Mouse (Mus musculus) midbrain, embryonic 15.5 days (tissue): Measurements from ENCODE around the gene Cpn2. TPM values are rescaled to one million over a fixed set of nuclear protein-coding genes. Genes with fewer than 3 reads are reported as not detected.

Source experiments
- ATAC-seq: fragments of 200-750 bp; cut with Nextera tagmentation; replicated peaks from 2 replicates; pipeline ENCODE4 v1.8.0; 2017; ENCODE audit warnings: moderate TSS enrichment
- H3K27ac ChIP-seq: fragments of 300-500 bp; sonication (generic); 2 replicates; pipeline ENCODE4 v1.5.1; 2015; ENCODE audit warnings: mild to moderate bottlenecking, inconsistent platforms
- H3K27me3 ChIP-seq: fragments of 300-500 bp; sonication (generic); replicated peaks from 2 replicates; pipeline ENCODE4 v1.6.1; 2015; ENCODE audit warnings: inconsistent platforms
- H3K36me3 ChIP-seq: fragments of 300-500 bp; sonication (generic); replicated peaks from 2 replicates; pipeline ENCODE4 v1.6.1; 2015; ENCODE audit warnings: inconsistent platforms
- H3K4me1 ChIP-seq: fragments of 300-500 bp; sonication (generic); 2 replicates; pipeline ENCODE4 v1.6.1; 2015; ENCODE audit warnings: inconsistent platforms
- H3K4me2 ChIP-seq: fragments of 300-500 bp; sonication (generic); 2 replicates; pipeline ENCODE4 v1.6.1; 2015; ENCODE audit warnings: inconsistent platforms, mild to moderate bottlenecking, moderate library complexity
- H3K4me3 ChIP-seq: fragments of 300-500 bp; sonication (generic); 2 replicates; pipeline ENCODE4 v1.5.1; 2015; ENCODE audit warnings: mild to moderate bottlenecking, inconsistent platforms
- H3K9ac ChIP-seq: fragments of 300-500 bp; sonication (generic); 2 replicates; pipeline ENCODE4 v1.6.1; 2015; ENCODE audit warnings: mild to moderate bottlenecking, inconsistent platforms
- H3K9me3 ChIP-seq: fragments of 300-500 bp; sonication (generic); 2 replicates; pipeline ENCODE4 v1.6.1; 2016; ENCODE audit warnings: inconsistent platforms
- WGBS: fragments of 180-500 bp; shearing (Covaris S2); methylation state at CpG from one replicate; pipeline ENCODE4 v1.1.7; 2015; ENCODE audit warnings: mixed read lengths; 5-methylcytosine and 5-hydroxymethylcytosine counted together
- polyA plus RNA-seq: library from polyadenylated mRNA; unstranded; fragments of >200 nt; fragmentation: Nextera tagmentation; extraction: Ambion mirVana; gene quantifications from 2 replicates; pipeline ENCODE4 v1.2.1, GENCODE M21; 2015

The Cpn2 gene
- polyA plus RNA-seq, 1 experiment from 2014 or later = not detected

GRCm38 (mm10) chr16:30299711-30300277, 32.5 kb upstream of the Cpn2 start:
- Histone ChIP-seq H3K4me2 (no peak overlapping the region), H3K9ac (no peak overlapping the region), H3K36me3 (no peaks in the 10 kb centered on the region), H3K9me3 (no peaks in the 10 kb centered on the region), H3K27ac (no peak overlapping the region), H3K27me3 (0 out of 2 replicates have a peak, but pooled peaks cover 4% of the 10 kb centered on the region), H3K4me3 (no peak overlapping the region), H3K4me1 (no peaks in the 10 kb centered on the region)
- 77% methylated on average over 10 of the region's 10 CpGs for WGBS
- no peak for ATAC-seq

DNA sequence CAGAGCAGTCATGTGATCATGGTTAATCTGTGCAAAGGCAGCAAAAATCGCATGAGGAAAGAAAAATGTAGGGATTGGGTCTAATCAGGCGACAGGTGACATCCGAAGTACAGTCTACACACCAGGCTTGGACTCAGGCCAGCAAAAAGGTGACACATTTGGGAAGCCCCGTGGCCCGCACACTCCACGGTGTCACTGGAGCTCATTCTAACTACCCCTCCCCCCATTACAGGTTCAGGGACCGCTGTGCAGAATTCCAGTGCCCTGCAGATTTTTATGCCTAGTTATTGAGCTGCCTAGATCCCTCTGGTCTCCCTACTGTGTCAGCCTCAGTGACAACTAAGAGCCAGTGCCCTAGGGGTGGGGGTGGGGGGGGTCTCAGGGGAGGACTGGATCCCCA, 30.2 kb upstream of the Cpn2 start:
- no peak overlapping the region for H3K9ac ChIP-seq
- H3K4me2 ChIP-seq = no peak overlapping the region
- WGBS = 88% methylated on average over 7 of the region's 7 CpGs
- no peaks in the 10 kb centered on the region for H3K9me3 ChIP-seq
- H3K4me1 ChIP-seq = no peaks in the 10 kb centered on the region
- no peak for ATAC-seq
- no peaks in the 10 kb centered on the region for H3K36me3 ChIP-seq
- H3K27me3 ChIP-seq = no peaks in the 10 kb centered on the region
- H3K4me3 ChIP-seq = no peak overlapping the region
- H3K27ac ChIP-seq = no peak overlapping the region

DNA sequence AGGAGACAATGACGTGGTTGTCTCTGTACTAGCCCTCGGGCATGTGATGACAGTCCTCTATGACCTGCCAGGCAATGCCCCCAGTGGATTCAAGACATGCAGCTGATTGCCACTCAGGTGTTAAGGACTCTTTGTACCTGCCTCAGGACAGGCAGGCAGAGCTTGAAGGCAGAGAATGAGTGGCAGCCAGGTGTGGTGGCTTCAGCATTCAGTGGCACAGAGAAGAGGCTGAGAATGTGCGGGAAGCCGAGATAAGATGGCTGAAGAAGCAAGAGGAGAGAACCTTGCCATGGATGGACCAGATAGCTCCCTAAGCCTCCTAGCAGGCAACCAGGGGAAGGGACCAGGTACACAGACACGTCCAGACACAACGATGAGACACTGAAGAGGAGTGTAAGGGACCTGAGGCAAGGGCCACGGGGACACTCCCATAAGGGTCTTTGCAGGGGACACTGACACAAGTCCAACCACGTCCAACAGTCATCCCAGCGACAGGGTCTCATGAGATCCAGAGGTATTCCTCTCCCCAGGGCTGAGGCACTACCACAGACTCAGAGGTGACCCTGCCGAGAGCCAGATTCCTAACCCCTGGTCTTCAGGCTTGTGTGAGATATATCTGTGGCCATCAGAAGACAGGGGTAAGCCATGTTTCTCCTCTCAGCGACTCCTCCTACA, 29.4 kb upstream of the Cpn2 start:
- no peak overlapping the region for H3K27ac ChIP-seq
- 91% methylated on average over 11 of the region's 11 CpGs for WGBS
- no peak for ATAC-seq
- no peaks in the 10 kb centered on the region for H3K9me3 ChIP-seq
- H3K4me3 ChIP-seq = no peak overlapping the region
- H3K27me3 ChIP-seq = no peaks in the 10 kb centered on the region
- H3K36me3 ChIP-seq = no peaks in the 10 kb centered on the region
- H3K4me1 ChIP-seq = no peaks in the 10 kb centered on the region
- no peak overlapping the region for H3K4me2 ChIP-seq
- H3K9ac ChIP-seq = no peak overlapping the region

DNA sequence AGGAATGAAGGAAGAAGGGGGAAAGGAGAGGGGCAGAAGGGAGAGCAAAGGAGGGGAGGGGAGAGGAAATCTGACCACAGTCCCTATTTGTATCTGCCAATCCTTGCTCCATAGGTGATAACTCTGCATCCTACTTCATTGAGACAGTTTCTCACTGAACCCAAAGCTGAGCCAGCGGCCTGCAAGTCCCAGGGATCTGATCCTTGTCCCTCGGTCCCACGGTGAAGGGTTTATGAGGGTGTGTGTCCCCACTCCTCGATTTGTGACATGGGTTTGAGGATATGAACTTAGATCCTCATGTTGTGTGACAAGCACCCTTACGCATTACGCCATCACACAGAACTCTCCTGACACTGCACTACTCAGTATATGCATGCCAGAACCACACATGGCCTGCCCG, 27.8 kb upstream of the Cpn2 start:
- Histone ChIP-seq H3K4me3 (no peak overlapping the region), H3K36me3 (no peaks in the 10 kb centered on the region), H3K27ac (no peak overlapping the region), H3K4me1 (no peaks in the 10 kb centered on the region), H3K4me2 (no peak overlapping the region), H3K9me3 (no peaks in the 10 kb centered on the region), H3K27me3 (no peaks in the 10 kb centered on the region), H3K9ac (no peak overlapping the region)
- 94% methylated on average over 7 of the region's 7 CpGs for WGBS
- no peak for ATAC-seq

GRCm38 (mm10) chr16:30290436-30290835, 23.1 kb upstream of the Cpn2 start:
- Histone ChIP-seq H3K27ac (no peak overlapping the region), H3K27me3 (no peaks in the 10 kb centered on the region), H3K4me2 (no peak overlapping the region), H3K9ac (no peak overlapping the region), H3K36me3 (no peaks in the 10 kb centered on the region), H3K9me3 (no peaks in the 10 kb centered on the region), H3K4me3 (no peak overlapping the region), H3K4me1 (no peaks in the 10 kb centered on the region)
- ATAC-seq = no peak
- 69% methylated on average over 6 of the region's 6 CpGs for WGBS

- ATAC-seq = no peak
- Histone ChIP-seq H3K4me1 (peaks cover 16% of the 10 kb centered on the region), H3K27me3 (peaks cover 35% of the 10 kb centered on the region), H3K4me2 (no peak overlapping the region), H3K36me3 (no peaks in the 10 kb centered on the region), H3K4me3 (no peak overlapping the region), H3K9me3 (no peaks in the 10 kb centered on the region), H3K27ac (no peak overlapping the region), H3K9ac (no peak overlapping the region)
- WGBS = 65% methylated on average over 4 of the region's 4 CpGs
These were observed 18.4 kb upstream of the Cpn2 start for GRCm38 (mm10) chr16:30285701-30286100.

- Histone ChIP-seq H3K27me3 (peaks cover 35% of the 10 kb centered on the region), H3K9me3 (no peaks in the 10 kb centered on the region), H3K36me3 (no peaks in the 10 kb centered on the region), H3K4me1 (peaks cover 16% of the 10 kb centered on the region), H3K9ac (no peak overlapping the region), H3K4me3 (peak overlapping the region; percentile 27), H3K27ac (no peak overlapping the region), H3K4me2 (peak overlapping the region; percentile 50)
- WGBS = under 1% methylated on average over 15 of the region's 15 CpGs
- peak; percentile 79 for ATAC-seq
These were observed 16.5 kb upstream of the Cpn2 start for GRCm38 (mm10) chr16:30283743-30284337.

DNA sequence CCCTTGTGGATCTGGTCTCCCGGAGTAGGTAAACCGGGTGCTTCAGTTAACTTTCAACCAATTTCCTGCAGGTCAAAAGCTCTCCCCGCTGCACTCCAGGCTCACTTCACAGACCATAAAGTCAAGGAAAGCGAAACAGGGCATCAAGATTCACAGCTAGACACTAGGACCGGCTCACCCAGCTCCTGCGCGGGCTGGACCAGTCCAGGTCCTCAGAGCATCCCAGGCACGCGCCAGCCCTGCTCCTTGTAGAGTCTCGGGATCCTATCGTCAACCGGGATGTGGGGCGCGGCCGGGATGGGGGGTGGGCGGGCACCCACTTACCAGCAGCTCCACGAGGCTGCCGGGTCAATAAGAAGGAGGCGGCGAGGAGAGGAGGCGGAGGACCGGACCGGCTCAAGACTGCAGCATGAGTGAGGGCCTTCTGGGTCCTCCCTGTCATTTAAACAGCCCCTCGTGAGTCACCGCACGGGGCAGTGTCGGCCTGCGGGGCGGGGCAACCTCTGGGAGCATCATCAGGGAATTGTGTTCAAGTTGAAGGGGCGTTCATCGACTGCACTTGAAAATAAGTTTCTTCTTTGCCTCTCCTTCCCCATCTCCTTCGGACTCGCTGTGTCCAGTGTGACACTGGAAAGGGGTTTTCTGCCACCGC, 15.7 kb upstream of the Cpn2 start, which contains the start of gene Lrrc15:
TSS of gene Lrrc15 (minus strand) at position 413 of the 652 bp plus-strand sequence.
- peaks cover 35% of the 10 kb centered on the region for H3K27me3 ChIP-seq
- peak within 1 kb of the TSS; percentile 56 for H3K4me2 ChIP-seq
- H3K9ac ChIP-seq = no peak within 1 kb of the TSS
- peak within 1 kb of the TSS; percentile 27 for H3K4me3 ChIP-seq
- H3K9me3 ChIP-seq = no peaks in the 10 kb centered on the region
- H3K36me3 ChIP-seq = no peaks in the 10 kb centered on the region
- no peak; the same call in 1 of the 2 replicates for ATAC-seq
- WGBS = 7% methylated on average over 34 of the region's 34 CpGs
- peaks cover 16% of the 10 kb centered on the region for H3K4me1 ChIP-seq
- no peak within 1 kb of the TSS for H3K27ac ChIP-seq

DNA sequence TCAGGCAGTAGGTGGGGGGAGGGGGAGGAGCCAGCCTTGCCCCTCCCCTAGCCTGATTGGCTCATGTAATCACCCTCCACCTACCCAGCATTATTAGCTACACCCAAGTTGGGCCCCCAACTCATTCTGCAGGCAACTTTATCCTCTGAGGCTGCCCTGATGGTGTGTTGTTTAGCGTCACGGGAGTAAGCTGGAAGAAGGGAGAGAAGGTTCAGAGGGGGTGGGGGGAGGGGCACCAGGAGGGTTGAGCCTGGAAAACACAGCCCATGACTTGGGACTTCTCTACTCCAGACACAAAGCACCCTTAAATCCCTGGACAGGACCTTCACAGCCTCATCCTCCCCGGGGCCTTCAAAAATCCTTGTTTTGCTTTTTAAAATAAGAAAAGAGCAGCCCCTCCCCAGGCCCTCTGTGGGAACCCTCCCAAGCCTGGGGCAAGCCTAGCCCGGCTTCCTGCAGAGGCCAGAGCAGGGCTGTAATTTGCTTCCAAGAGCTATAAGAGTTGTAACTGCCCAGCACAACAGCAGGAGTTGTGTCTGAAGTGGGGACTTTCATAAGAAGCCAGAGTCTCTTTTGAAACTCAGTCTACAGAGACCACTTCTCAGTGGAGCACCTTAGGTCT, 13.5 kb upstream of the Cpn2 start:
- no peak overlapping the region for H3K27ac ChIP-seq
- no peak overlapping the region for H3K4me3 ChIP-seq
- H3K9ac ChIP-seq = no peak overlapping the region
- no peaks in the 10 kb centered on the region for H3K9me3 ChIP-seq
- no peak for ATAC-seq
- 22% methylated on average over 4 of the region's 4 CpGs for WGBS
- peaks cover 35% of the 10 kb centered on the region for H3K27me3 ChIP-seq
- peaks cover 16% of the 10 kb centered on the region for H3K4me1 ChIP-seq
- no peaks in the 10 kb centered on the region for H3K36me3 ChIP-seq
- no peak overlapping the region for H3K4me2 ChIP-seq

GRCm38 (mm10) chr16:30278406-30278805, 11.1 kb upstream of the Cpn2 start:
- WGBS = 82% methylated on average over 11 of the region's 11 CpGs
- no peak overlapping the region for H3K9ac ChIP-seq
- peaks cover 25% of the 10 kb centered on the region for H3K27me3 ChIP-seq

GRCm38 (mm10) chr16:30275558-30276340, 8.4 kb upstream of the Cpn2 start:
- H3K27ac ChIP-seq = no peak overlapping the region
- H3K4me3 ChIP-seq = no peak overlapping the region
- no peak for ATAC-seq
- 78% methylated on average over 15 of the region's 15 CpGs for WGBS
- H3K4me2 ChIP-seq = no peak overlapping the region
- H3K9ac ChIP-seq = no peak overlapping the region
- no peaks in the 10 kb centered on the region for H3K4me1 ChIP-seq
- H3K27me3 ChIP-seq = no peaks in the 10 kb centered on the region
- H3K9me3 ChIP-seq = no peaks in the 10 kb centered on the region
- no peaks in the 10 kb centered on the region for H3K36me3 ChIP-seq

More at GRCm38 (mm10) chr16:30278406-30278805, 11.1 kb upstream of the Cpn2 start:
- Histone ChIP-seq H3K4me3 (no peak overlapping the region), H3K36me3 (no peaks in the 10 kb centered on the region), H3K4me2 (no peak overlapping the region), H3K27ac (no peak overlapping the region), H3K9me3 (no peaks in the 10 kb centered on the region), H3K4me1 (peaks cover 7% of the 10 kb centered on the region)
- ATAC-seq = no peak
